Mouse (Mus musculus): Measurements from ENCODE around the gene Gm10842. TPM values are rescaled to one million over a fixed set of nuclear protein-coding genes. Genes with fewer than 3 reads are reported as not detected.

Gene Gm10842
- polyA plus RNA-seq, 1 experiment from 2014 or later, result not detected

- no peaks in the 10 kb centered on the region for H3K36me3 ChIP-seq (ENCODE audit: control insufficient read depth, insufficient read depth, low read length)
- no peak for ATAC-seq (ENCODE audit: low FRiP score)
Observed at GRCm38 (mm10) chr11:105150691-105151090, 4.0 kb downstream of the Gm10842 start.

DNA sequence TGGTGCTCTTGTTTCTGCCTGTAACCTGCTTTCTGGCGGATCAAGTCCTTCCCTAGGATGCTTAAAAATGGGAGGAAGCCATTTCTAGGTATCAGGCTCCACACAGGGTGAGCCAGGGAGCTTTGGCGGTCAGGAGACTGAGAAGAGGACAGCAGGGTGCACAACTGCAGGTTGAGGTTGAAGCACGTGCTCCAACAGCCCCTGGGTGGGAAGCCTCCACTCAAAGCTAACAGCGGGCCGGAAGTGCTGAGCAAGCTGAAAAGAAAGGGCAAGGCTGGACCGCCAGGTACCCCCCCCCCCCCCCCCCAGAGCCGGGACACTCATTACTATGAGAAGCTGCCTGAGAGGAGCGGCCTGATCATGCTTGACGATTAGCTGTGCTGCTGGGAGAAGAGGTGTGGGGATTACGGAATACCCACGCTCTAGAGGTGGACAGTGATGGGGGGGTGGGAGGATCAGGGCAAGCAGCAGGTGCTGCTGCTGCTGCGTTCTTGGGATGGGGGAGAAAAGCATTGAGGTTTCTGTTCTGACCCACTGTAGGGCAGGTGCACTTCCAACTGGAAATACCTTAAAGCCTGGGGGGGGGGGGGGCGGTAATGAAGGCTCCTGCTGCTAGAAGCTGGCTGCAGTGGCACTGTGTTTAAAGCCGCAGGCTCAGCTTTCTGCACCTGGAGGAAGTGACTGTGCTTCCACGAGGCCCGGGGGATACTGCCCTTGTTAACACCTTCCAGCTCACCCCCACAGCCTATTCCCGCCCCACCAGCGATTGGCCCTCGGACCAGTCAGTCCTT lies 4.7 kb downstream of the Gm10842 start:
- Histone ChIP-seq H3K27me3 (ENCODE audit: control insufficient read depth, insufficient read depth, low read length) (no peaks in the 10 kb centered on the region), H3K27ac (ENCODE audit: low read depth, low read length) (no peak overlapping the region), H3K4me3 (ENCODE audit: low read depth, low read length) (no peak overlapping the region), H3K36me3 (ENCODE audit: control insufficient read depth, insufficient read depth, low read length) (no peaks in the 10 kb centered on the region), H3K9ac (ENCODE audit: low read length) (no peak overlapping the region), H3K4me2 (peak overlapping the region; percentile 9; the same call in 1 of the 2 replicates), H3K9me3 (ENCODE audit: control insufficient read depth, low read length) (no peaks in the 10 kb centered on the region), H3K4me1 (ENCODE audit: control insufficient read depth, insufficient read depth, low read length) (no peaks in the 10 kb centered on the region; the same call in 1 of the 2 replicates)
- ATAC-seq (ENCODE audit: low FRiP score) (no peak), DNase-seq (ENCODE audit: low spot score, missing footprints) (no peak)
- WGBS, result 29% methylated on average over 19 of the region's 19 CpGs

More at GRCm38 (mm10) chr11:105150691-105151090, 4.0 kb downstream of the Gm10842 start:
- Histone ChIP-seq H3K9ac (ENCODE audit: low read length) (no peak overlapping the region), H3K9me3 (ENCODE audit: control insufficient read depth, low read length) (no peaks in the 10 kb centered on the region), H3K27me3 (ENCODE audit: control insufficient read depth, insufficient read depth, low read length) (no peaks in the 10 kb centered on the region), H3K4me2 (no peak overlapping the region), H3K4me3 (ENCODE audit: low read depth, low read length) (no peak overlapping the region), H3K27ac (ENCODE audit: low read depth, low read length) (no peak overlapping the region), H3K4me1 (ENCODE audit: control insufficient read depth, insufficient read depth, low read length) (no peaks in the 10 kb centered on the region; the same call in 1 of the 2 replicates)
- 55% methylated on average over 4 of the region's 4 CpGs for WGBS
- no peak for DNase-seq (ENCODE audit: low spot score, missing footprints)

GRCm38 (mm10) chr11:105152017-105152300 lies 5.3 kb downstream of the Gm10842 start:
- ATAC-seq (ENCODE audit: low FRiP score) (no peak), DNase-seq (ENCODE audit: low spot score, missing footprints) (no peak)
- Histone ChIP-seq H3K4me1 (ENCODE audit: control insufficient read depth, insufficient read depth, low read length) (no peaks in the 10 kb centered on the region; the same call in 1 of the 2 replicates), H3K27me3 (ENCODE audit: control insufficient read depth, insufficient read depth, low read length) (no peaks in the 10 kb centered on the region), H3K36me3 (ENCODE audit: control insufficient read depth, insufficient read depth, low read length) (no peaks in the 10 kb centered on the region), H3K9me3 (ENCODE audit: control insufficient read depth, low read length) (no peaks in the 10 kb centered on the region), H3K4me2 (no peak overlapping the region), H3K27ac (ENCODE audit: low read depth, low read length) (no peak overlapping the region), H3K9ac (ENCODE audit: low read length) (no peak overlapping the region), H3K4me3 (ENCODE audit: low read depth, low read length) (no peak overlapping the region)
- 75% methylated on average over 2 of the region's 4 CpGs for WGBS

DNA sequence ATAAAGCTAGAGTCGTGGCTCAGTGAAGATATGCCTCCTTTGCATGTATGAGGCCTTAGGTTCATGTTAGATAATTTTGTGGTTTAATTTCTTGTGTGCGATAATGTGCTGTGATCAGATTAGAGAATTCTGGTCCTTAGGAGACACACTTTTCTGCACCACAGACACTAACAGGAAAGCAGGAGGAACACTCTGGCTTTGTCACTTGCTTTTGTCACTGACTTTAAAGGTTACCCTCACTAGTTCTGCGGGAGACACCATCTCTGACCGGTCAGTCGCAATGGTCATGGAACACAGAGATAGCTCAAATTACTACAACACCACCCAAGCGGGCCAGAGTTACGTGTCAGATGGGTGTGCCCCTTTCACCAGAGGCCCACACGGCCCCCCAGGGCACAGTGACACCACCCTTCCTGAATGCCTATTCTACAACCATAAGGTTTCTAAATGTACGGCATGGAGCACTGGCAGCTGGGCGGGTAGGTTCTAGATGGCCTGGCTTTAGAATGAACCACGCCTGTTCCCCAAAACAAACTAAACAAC lies 5.7 kb downstream of the Gm10842 start:
- H3K27ac ChIP-seq (ENCODE audit: low read depth, low read length), result no peak overlapping the region
- H3K9me3 ChIP-seq (ENCODE audit: control insufficient read depth, low read length), result no peaks in the 10 kb centered on the region
- WGBS, result 85% methylated on average over 11 of the region's 11 CpGs
- no peak for DNase-seq (ENCODE audit: low spot score, missing footprints)
- H3K9ac ChIP-seq (ENCODE audit: low read length), result no peak overlapping the region
- H3K27me3 ChIP-seq (ENCODE audit: control insufficient read depth, insufficient read depth, low read length), result no peaks in the 10 kb centered on the region
- H3K4me2 ChIP-seq, result no peak overlapping the region
- H3K36me3 ChIP-seq (ENCODE audit: control insufficient read depth, insufficient read depth, low read length), result no peaks in the 10 kb centered on the region
- H3K4me1 ChIP-seq (ENCODE audit: control insufficient read depth, insufficient read depth, low read length), result no peaks in the 10 kb centered on the region; the same call in 1 of the 2 replicates
- H3K4me3 ChIP-seq (ENCODE audit: low read depth, low read length), result no peak overlapping the region
- no peak for ATAC-seq (ENCODE audit: low FRiP score)

DNA sequence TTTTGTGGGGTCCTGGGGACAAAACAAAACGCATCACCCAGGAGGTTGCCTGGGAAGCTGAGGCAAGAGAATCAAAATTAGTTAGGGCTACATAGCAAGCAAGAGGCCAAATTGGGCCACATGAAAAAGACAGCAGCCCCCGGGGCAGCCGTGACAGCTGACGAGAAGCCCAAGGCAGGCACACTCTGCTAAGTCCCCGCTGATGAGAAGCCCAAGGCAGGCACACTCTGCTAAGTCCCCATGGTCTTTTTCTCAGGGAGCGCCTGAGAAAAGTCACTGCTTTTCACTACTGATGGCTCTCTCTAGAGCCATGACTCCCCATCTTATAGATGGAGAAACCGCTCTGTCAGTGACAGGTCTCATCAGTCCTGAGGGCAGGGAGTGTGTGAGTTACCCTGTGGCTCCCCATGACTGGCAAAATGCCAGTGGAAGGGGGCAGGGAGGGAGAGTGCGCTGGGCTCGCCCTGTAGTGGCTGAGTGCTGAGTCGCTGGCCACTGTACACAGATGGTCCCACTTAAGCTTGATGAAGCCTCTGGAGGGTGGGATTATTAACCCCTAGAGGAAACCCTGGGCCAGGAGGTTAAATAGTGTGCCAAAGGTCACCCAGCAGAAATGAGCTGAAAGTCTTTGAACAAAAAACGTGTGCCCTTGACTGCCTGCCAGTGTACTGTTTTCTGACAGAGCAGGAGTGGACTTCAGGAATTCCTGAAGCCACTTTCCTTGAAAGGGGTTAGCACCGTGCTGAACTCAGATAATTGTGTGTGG lies 6.6 kb downstream of the Gm10842 start:
- H3K4me2 ChIP-seq, result no peak overlapping the region
- DNase-seq (ENCODE audit: low spot score, missing footprints) (peak; percentile 85), ATAC-seq (ENCODE audit: low FRiP score) (peak; percentile 54; the same call in 1 of the 2 replicates)
- no peaks in the 10 kb centered on the region for H3K27me3 ChIP-seq (ENCODE audit: control insufficient read depth, insufficient read depth, low read length)
- no peak overlapping the region for H3K4me3 ChIP-seq (ENCODE audit: low read depth, low read length)
- no peak overlapping the region for H3K9ac ChIP-seq (ENCODE audit: low read length)
- H3K27ac ChIP-seq (ENCODE audit: low read depth, low read length), result no peak overlapping the region
- no peaks in the 10 kb centered on the region; the same call in 1 of the 2 replicates for H3K4me1 ChIP-seq (ENCODE audit: control insufficient read depth, insufficient read depth, low read length)
- no peaks in the 10 kb centered on the region for H3K9me3 ChIP-seq (ENCODE audit: control insufficient read depth, low read length)
- whole genome bisulfite sequencing, result 45% methylated on average over 12 of the region's 12 CpGs
- H3K36me3 ChIP-seq (ENCODE audit: control insufficient read depth, insufficient read depth, low read length), result no peaks in the 10 kb centered on the region

GRCm38 (mm10) chr11:105155915-105156314 lies 9.2 kb downstream of the Gm10842 start:
- Histone ChIP-seq H3K9ac (ENCODE audit: low read length) (no peak overlapping the region), H3K36me3 (ENCODE audit: control insufficient read depth, insufficient read depth, low read length) (no peaks in the 10 kb centered on the region), H3K9me3 (ENCODE audit: control insufficient read depth, low read length) (no peaks in the 10 kb centered on the region), H3K27ac (ENCODE audit: low read depth, low read length) (no peak overlapping the region), H3K4me1 (ENCODE audit: control insufficient read depth, insufficient read depth, low read length) (no peaks in the 10 kb centered on the region; the same call in 1 of the 2 replicates), H3K4me3 (ENCODE audit: low read depth, low read length) (no peak overlapping the region), H3K4me2 (no peak overlapping the region), H3K27me3 (ENCODE audit: control insufficient read depth, insufficient read depth, low read length) (no peaks in the 10 kb centered on the region)
- ATAC-seq (ENCODE audit: low FRiP score) (no peak), DNase-seq (ENCODE audit: low spot score, missing footprints) (no peak)
- WGBS, result 80% methylated on average over 4 of the region's 4 CpGs

- DNase-seq (ENCODE audit: low spot score, missing footprints) (no peak), ATAC-seq (ENCODE audit: low FRiP score) (no peak)
- Histone ChIP-seq H3K36me3 (ENCODE audit: control insufficient read depth, insufficient read depth, low read length) (no peaks in the 10 kb centered on the region), H3K27ac (ENCODE audit: low read depth, low read length) (no peak overlapping the region), H3K9me3 (ENCODE audit: control insufficient read depth, low read length) (no peaks in the 10 kb centered on the region), H3K4me2 (no peak overlapping the region), H3K4me3 (ENCODE audit: low read depth, low read length) (no peak overlapping the region), H3K9ac (ENCODE audit: low read length) (no peak overlapping the region), H3K4me1 (ENCODE audit: control insufficient read depth, insufficient read depth, low read length) (no peaks in the 10 kb centered on the region; the same call in 1 of the 2 replicates), H3K27me3 (ENCODE audit: control insufficient read depth, insufficient read depth, low read length) (no peaks in the 10 kb centered on the region)
- 86% methylated on average over 19 of the region's 19 CpGs for WGBS
Observed at GRCm38 (mm10) chr11:105156748-105157267, 10.1 kb downstream of the Gm10842 start.

DNA sequence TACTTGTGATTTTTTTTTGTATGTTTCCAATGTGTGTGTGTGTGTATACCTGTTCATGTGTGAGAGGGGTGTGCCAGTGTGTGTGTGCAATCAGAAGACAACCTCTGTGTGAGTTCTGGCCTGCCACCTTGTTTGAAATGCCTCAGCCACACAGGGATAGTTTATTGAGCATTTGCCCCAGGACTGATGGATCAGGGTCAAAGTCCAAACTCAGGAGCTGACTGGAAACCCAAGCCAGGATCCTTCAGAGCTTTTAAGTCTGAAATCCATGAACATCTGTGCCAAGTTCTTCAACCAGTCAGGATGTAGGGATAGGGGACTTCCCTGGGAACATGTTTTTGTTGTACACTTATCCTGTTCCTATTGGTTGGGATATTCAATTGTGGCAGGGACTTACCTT lies 11.4 kb downstream of the Gm10842 start:
- no peak overlapping the region for H3K9ac ChIP-seq (ENCODE audit: low read length)
- H3K9me3 ChIP-seq (ENCODE audit: control insufficient read depth, low read length), result no peaks in the 10 kb centered on the region; the same call in 1 of the 2 replicates
- H3K4me3 ChIP-seq (ENCODE audit: low read depth, low read length), result no peak overlapping the region
- H3K36me3 ChIP-seq (ENCODE audit: control insufficient read depth, insufficient read depth, low read length), result no peaks in the 10 kb centered on the region
- no peak overlapping the region for H3K4me2 ChIP-seq
- DNase-seq (ENCODE audit: low spot score, missing footprints), result no peak
- no peaks in the 10 kb centered on the region; the same call in 1 of the 2 replicates for H3K4me1 ChIP-seq (ENCODE audit: control insufficient read depth, insufficient read depth, low read length)
- no peak overlapping the region for H3K27ac ChIP-seq (ENCODE audit: low read depth, low read length)
- no peaks in the 10 kb centered on the region for H3K27me3 ChIP-seq (ENCODE audit: control insufficient read depth, insufficient read depth, low read length)
- no peak for ATAC-seq (ENCODE audit: low FRiP score)

Data from midbrain, embryonic 11.5 days (tissue).